Mouse (Mus musculus): Measurements from ENCODE around the gene Npr2.

Gene Npr2

DNA sequence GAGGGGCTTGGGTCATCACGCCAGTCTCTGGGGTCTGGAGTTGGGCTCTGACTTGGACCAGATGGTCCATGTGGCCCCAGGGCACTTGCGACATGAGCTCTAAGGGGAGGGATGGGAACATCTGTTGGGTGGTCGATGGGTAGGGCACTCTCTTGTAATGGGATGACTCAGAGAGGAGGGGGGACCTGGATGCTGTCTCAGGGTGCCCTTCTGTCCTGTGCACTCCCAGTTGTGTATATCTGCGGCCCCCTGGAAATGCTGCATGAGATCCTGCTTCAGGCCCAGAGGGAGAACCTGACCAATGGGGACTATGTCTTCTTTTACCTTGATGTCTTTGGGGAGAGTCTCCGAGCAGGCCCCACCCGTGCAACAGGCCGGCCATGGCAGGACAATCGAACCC is 1.6 kb downstream of the Npr2 start:
- Histone ChIP-seq H3K9me3 (ENCODE audit: low read length) (no peaks in the 10 kb centered on the region), H3K4me1 (replicated peaks; ENCODE audit: low read depth, low read length) (peaks cover 36% of the 10 kb centered on the region), H3K4me3 (replicated peaks; ENCODE audit: low read length) (no peak overlapping the region), H3K27me3 (ENCODE audit: insufficient read depth, low read length) (peaks cover 53% of the 10 kb centered on the region), H3K36me3 (ENCODE audit: insufficient read depth, low read length) (no peaks in the 10 kb centered on the region)
- TF ChIP-seq CTCF (conservative IDR thresholded peaks at IDR 0.05; ENCODE audit: low read length) (no peak), NANOG (IDR thresholded peaks at IDR 0.05; ENCODE audit: borderline replicate concordance, low read length) (no peak), POU5F1 (IDR thresholded peaks at IDR 0.05; ENCODE audit: borderline replicate concordance, low read length) (no peak)

DNA sequence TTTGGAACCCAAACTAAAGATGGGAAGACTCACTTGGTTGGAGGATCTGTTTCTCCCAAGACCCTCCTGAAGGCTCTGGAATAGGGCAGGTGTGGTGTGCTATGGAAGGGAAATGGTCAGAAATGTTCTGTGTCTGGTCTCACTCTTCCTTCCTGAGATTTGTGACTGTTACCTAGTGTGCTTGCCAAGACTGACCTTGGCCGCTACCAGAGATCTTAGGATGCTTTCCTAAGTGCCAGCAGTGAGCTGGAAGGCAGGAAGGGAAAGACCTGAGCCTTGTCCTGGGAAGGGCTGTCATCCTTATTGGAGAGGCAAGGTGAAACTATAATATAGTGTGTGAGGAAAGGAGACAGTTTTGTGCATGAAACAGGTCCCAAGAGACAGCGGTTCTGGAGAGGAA is 2.0 kb downstream of the Npr2 start:
- TF ChIP-seq CTCF (conservative IDR thresholded peaks at IDR 0.05; ENCODE audit: low read length) (no peak), NANOG (IDR thresholded peaks at IDR 0.05; ENCODE audit: borderline replicate concordance, low read length) (no peak), POU5F1 (IDR thresholded peaks at IDR 0.05; ENCODE audit: borderline replicate concordance, low read length) (no peak)
- H3K4me1 ChIP-seq (replicated peaks; ENCODE audit: low read depth, low read length) = peaks cover 36% of the 10 kb centered on the region
- H3K4me3 ChIP-seq (replicated peaks; ENCODE audit: low read length) = no peak overlapping the region

DNA sequence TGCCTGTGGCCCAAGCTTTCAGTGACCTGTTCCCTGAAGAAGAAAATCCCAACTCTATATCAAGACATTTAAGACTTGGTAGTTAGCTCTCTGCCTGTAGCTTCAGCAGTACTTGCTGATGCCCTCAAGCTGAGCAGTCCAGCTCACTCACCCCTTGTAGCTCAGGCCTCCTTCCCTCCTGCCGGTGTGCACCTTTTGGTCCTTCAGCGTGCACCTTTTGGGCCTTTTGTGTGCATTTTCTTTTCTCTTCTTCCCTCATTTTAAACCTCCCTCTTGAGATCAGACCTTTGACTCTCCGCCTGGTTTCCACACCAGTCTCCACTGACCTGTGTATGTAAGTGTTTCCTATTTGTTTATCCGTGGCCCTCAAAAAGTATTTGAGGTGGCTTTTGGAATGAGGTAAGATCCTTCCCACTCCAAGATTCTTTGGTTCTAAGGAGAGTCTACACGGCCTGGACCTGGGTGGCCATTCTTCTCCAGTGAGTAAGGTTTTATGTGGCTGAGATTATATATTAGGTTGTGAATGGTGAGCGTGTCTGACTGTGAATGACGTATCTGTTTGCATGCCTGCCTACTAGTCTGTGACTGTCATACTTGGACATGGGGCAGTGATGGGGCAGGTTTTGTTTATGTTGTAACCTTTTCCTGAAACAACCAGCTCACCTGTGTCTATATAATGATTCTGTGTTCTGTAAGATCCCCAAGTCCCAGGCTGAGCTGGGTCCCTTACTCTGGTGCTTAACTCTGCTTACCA is 3.1 kb downstream of the Npr2 start:
- no peak for TF ChIP-seq CTCF (conservative IDR thresholded peaks at IDR 0.05; ENCODE audit: low read length)
- TF ChIP-seq POU5F1 (IDR thresholded peaks at IDR 0.05; ENCODE audit: borderline replicate concordance, low read length) = no peak
- TF ChIP-seq NANOG (IDR thresholded peaks at IDR 0.05; ENCODE audit: borderline replicate concordance, low read length) = no peak
- Histone ChIP-seq H3K36me3 (ENCODE audit: insufficient read depth, low read length) (no peaks in the 10 kb centered on the region), H3K4me3 (replicated peaks; ENCODE audit: low read length) (no peak overlapping the region), H3K4me1 (replicated peaks; ENCODE audit: low read depth, low read length) (peaks cover 30% of the 10 kb centered on the region), H3K27me3 (ENCODE audit: insufficient read depth, low read length) (peaks cover 53% of the 10 kb centered on the region), H3K9me3 (ENCODE audit: low read length) (no peaks in the 10 kb centered on the region)

More for the DNA sequence above, 2.0 kb downstream of the Npr2 start:
- peaks cover 53% of the 10 kb centered on the region for H3K27me3 ChIP-seq (ENCODE audit: insufficient read depth, low read length)
- H3K36me3 ChIP-seq (ENCODE audit: insufficient read depth, low read length) = no peaks in the 10 kb centered on the region
- H3K9me3 ChIP-seq (ENCODE audit: low read length) = no peaks in the 10 kb centered on the region

DNA sequence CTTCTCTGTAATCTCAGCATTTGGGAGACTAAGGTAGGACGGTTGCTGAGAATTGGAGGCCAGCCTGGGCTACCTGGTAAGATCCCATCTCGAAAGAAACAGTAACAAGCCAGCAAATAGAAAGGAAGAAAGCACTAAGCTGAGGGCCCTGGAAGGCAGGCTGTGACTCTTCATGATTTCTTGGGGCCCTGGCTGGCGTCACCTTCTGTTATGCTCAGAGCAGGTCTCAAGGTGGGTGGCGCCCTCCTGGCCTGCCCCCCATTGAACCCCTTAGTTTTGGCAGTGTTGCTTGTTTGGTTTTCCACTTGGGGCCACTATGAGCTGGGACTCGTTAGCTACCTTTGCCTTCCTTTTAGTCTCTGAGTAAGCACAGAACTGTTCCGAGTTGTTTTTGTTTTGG is 5.0 kb downstream of the Npr2 start:
- TF ChIP-seq POU5F1 (IDR thresholded peaks at IDR 0.05; ENCODE audit: borderline replicate concordance, low read length) (no peak), NANOG (IDR thresholded peaks at IDR 0.05; ENCODE audit: borderline replicate concordance, low read length) (no peak), CTCF (conservative IDR thresholded peaks at IDR 0.05; ENCODE audit: low read length) (no peak)
- no peaks in the 10 kb centered on the region for H3K36me3 ChIP-seq (ENCODE audit: insufficient read depth, low read length)
- no peaks in the 10 kb centered on the region for H3K9me3 ChIP-seq (ENCODE audit: low read length)
- no peak overlapping the region for H3K4me3 ChIP-seq (replicated peaks; ENCODE audit: low read length)
- peaks cover 48% of the 10 kb centered on the region for H3K27me3 ChIP-seq (ENCODE audit: insufficient read depth, low read length)
- peaks cover 15% of the 10 kb centered on the region for H3K4me1 ChIP-seq (replicated peaks; ENCODE audit: low read depth, low read length)

DNA sequence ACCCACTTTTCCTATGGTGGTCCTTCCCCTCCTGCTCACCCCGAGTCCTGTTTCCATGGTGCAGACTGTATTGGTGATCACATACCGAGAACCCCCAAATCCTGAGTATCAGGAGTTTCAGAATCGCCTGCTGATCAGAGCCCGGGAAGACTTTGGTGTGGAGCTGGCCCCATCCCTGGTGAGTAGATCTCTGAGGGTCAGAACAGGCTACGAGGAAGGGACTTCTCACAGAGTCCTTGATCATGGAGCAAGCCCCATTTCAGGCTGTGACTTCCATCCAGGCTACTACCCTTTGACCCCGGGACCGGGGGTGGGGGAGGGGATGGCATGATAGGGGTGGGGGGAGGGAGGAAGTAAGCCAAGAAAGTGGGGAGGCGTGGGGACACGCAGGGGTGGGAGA is 8.3 kb downstream of the Npr2 start:
- H3K4me3 ChIP-seq (replicated peaks; ENCODE audit: low read length) = no peak overlapping the region
- H3K27me3 ChIP-seq (ENCODE audit: insufficient read depth, low read length) = peaks cover 16% of the 10 kb centered on the region
- TF ChIP-seq NANOG (IDR thresholded peaks at IDR 0.05; ENCODE audit: borderline replicate concordance, low read length) = no peak
- no peak for TF ChIP-seq POU5F1 (IDR thresholded peaks at IDR 0.05; ENCODE audit: borderline replicate concordance, low read length)
- TF ChIP-seq CTCF (conservative IDR thresholded peaks at IDR 0.05; ENCODE audit: low read length) = no peak
- H3K36me3 ChIP-seq (ENCODE audit: insufficient read depth, low read length) = no peaks in the 10 kb centered on the region
- no peaks in the 10 kb centered on the region for H3K9me3 ChIP-seq (ENCODE audit: low read length)
- H3K4me1 ChIP-seq (replicated peaks; ENCODE audit: low read depth, low read length) = no peaks in the 10 kb centered on the region; the same call in 1 of the 2 replicates

DNA sequence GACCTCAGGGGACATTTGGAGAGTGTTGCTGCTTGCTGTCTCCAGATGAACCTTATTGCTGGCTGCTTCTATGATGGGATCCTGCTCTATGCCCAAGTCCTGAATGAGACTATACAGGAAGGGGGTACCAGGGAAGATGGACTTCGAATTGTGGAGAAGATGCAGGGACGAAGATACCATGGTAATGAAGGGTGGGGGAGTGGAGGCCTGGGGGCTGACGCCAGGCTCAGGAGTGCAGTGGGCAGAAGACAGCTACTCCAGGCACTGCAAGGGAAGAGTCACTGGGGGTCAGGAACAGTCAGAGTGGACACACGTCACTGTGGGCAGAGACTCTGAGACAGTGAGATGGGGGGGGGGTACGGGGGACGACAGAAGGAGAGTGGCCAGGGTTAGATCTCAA is 8.8 kb downstream of the Npr2 start:
- Histone ChIP-seq H3K4me3 (replicated peaks; ENCODE audit: low read length) (no peak overlapping the region), H3K4me1 (replicated peaks; ENCODE audit: low read depth, low read length) (no peaks in the 10 kb centered on the region; the same call in 1 of the 2 replicates), H3K27me3 (ENCODE audit: insufficient read depth, low read length) (peaks cover 11% of the 10 kb centered on the region), H3K9me3 (ENCODE audit: low read length) (no peaks in the 10 kb centered on the region), H3K36me3 (ENCODE audit: insufficient read depth, low read length) (no peaks in the 10 kb centered on the region)
- TF ChIP-seq NANOG (IDR thresholded peaks at IDR 0.05; ENCODE audit: borderline replicate concordance, low read length) = no peak
- TF ChIP-seq CTCF (conservative IDR thresholded peaks at IDR 0.05; ENCODE audit: low read length) = no peak
- no peak for TF ChIP-seq POU5F1 (IDR thresholded peaks at IDR 0.05; ENCODE audit: borderline replicate concordance, low read length)

DNA sequence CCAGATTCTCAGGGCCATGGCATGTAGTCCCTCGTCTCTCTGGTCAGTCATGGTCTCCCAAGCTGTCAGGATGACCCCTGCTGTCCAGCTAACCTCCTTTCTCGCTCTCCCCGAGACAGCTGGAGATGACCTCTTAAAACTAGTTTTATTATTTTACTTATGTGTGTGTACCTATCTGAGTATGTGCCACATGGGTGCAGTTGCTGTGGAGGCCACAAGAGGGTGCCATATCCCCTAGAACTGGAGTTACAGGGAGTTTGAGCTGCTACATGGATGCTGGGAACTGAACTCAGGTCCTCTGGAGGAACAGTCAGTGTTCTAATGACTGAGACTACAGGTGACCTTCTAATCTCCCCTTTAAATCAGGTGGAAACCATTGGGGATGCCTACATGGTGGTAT is 18.0 kb downstream of the Npr2 start:
- H3K9me3 ChIP-seq (ENCODE audit: low read length) = peaks cover 7% of the 10 kb centered on the region
- no peaks in the 10 kb centered on the region for H3K36me3 ChIP-seq (ENCODE audit: insufficient read depth, low read length)
- peaks cover 22% of the 10 kb centered on the region for H3K27me3 ChIP-seq (ENCODE audit: insufficient read depth, low read length)
- H3K4me3 ChIP-seq (replicated peaks; ENCODE audit: low read length) = no peak overlapping the region
- H3K4me1 ChIP-seq (replicated peaks; ENCODE audit: low read depth, low read length) = peaks cover 36% of the 10 kb centered on the region
- TF ChIP-seq CTCF (conservative IDR thresholded peaks at IDR 0.05; ENCODE audit: low read length) = peak; percentile 83
- TF ChIP-seq NANOG (IDR thresholded peaks at IDR 0.05; ENCODE audit: borderline replicate concordance, low read length) = no peak

DNA sequence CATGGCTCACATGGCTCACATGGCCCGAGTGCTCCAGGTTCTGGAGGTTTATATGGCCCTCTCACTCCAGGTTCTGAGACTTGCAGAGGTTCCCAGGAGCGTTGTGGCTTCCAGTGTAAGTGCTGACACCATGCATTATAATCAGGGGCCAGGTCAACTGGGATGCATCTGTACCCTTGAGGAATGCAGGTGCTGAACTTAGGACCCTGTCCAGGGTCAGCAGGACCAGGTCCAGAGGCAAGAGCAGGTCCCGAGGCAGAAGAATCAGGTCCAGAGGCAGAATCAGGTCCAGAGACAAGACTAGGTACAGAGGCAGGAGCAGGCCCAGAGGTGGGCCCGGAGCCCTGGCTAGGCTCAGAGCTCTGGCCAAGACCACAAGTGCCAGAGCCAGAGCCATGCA is 21.0 kb downstream of the Npr2 start:
- no peak for TF ChIP-seq CTCF (conservative IDR thresholded peaks at IDR 0.05; ENCODE audit: low read length)
- TF ChIP-seq NANOG (IDR thresholded peaks at IDR 0.05; ENCODE audit: borderline replicate concordance, low read length) = no peak
- TF ChIP-seq POU5F1 (IDR thresholded peaks at IDR 0.05; ENCODE audit: borderline replicate concordance, low read length) = no peak
- H3K27me3 ChIP-seq (ENCODE audit: insufficient read depth, low read length) = peaks cover 7% of the 10 kb centered on the region; the same call in 1 of the 2 replicates
- H3K4me1 ChIP-seq (replicated peaks; ENCODE audit: low read depth, low read length) = peaks cover 50% of the 10 kb centered on the region

More for the DNA sequence above, 21.0 kb downstream of the Npr2 start:
- H3K9me3 ChIP-seq (ENCODE audit: low read length) = peaks cover 7% of the 10 kb centered on the region
- H3K36me3 ChIP-seq (ENCODE audit: insufficient read depth, low read length) = no peaks in the 10 kb centered on the region
- H3K4me3 ChIP-seq (replicated peaks; ENCODE audit: low read length) = peak overlapping the region; percentile 57

Measured in E14TG2a.4 (cell line).